Mouse (Mus musculus) MN1 (cell line): Measurements from ENCODE around the gene Nxn.

ENCODE experiments used
- DNase-seq: peaks from one replicate; pipeline ENCODE4 v3.0.0-alpha.2; 2016; ENCODE audit warnings: low spot score

The Nxn gene

GRCm38 (mm10) chr11:76363178-76363577, 35.8 kb downstream of the Nxn start:
- no peak for DNase-seq

DNA sequence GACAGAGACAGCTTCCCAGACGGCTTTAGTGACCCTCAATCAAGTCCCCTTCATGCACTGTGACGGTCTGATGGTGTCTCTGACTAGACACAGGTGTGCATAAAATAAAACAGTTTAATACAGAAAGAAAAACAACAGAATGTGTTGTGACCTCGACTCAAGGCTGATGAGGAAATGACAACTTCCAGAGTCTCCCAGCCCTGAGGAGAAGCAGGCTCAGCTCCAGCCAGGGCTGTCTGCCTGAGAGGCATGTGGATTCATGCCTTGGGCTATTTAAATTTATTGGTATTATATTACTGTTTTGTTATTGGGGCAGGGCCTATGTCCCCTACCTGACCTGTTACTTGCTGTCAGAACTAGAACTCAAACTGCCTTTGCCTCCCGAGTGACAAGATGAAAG, 37.5 kb downstream of the Nxn start:
- DNase-seq: no peak

DNA sequence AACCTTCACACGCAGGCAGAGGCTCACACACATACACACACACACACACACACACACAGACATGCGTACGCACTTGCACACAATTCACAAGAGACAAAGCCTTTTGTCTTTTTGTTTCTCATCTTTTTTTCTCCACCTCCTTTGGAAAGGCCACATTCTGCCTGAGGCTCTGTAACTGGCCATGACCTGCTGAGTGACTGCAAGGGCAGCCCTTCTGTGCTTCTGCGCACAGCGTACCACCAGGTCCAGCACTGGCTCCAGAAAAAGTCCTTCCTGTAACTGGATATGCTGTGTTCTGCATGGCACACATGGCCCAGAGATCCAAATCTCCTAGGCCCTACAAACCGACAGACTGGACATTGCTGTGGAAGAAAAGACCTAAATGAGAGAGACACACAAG, 38.7 kb downstream of the Nxn start:
- DNase-seq: no peak

- DNase-seq: no peak
Measured at GRCm38 (mm10) chr11:76358628-76359320, 40.2 kb downstream of the Nxn start.

GRCm38 (mm10) chr11:76357464-76357863, 41.5 kb downstream of the Nxn start:
- DNase-seq: no peak

DNA sequence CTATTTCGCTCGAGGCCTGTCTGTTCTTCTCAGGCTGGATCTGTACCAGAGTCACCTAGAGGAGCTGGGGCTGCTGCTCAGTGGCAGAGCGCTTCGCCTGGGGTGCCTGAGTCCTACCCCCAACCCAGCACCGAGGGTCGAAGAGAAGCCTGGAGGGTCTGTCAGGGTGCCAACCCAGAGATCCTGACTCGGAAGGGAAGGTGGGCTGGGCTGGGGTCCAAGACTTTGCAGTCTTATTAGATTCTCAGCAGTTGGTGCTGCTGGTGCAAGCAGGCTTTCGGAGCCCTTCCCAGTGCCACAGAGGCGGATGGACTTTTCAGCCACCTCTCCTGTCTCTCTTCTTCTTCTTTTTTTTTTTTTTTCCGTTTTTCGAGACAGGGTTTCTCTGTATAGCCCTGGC, 42.8 kb downstream of the Nxn start:
- DNase-seq: no peak

DNA sequence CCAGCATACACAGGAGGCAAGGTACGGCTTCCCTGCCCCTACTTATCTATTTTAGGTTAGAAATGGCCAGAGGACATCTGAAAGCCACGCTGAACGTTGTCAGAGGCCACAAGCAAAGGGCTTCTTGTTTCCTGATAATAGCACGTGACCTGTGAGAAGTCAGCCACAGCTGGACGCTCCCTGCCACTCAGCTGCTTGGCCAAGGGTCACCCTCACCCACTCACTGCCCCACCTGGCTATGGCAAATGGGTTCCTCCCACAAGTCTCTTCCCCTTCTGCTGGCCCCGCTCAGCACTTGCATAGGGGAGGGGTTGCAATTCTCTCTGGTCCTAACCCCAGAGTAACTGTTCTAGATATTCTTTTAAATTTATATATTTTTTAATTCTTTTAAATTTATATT, 43.5 kb downstream of the Nxn start:
- DNase-seq: no peak

DNA sequence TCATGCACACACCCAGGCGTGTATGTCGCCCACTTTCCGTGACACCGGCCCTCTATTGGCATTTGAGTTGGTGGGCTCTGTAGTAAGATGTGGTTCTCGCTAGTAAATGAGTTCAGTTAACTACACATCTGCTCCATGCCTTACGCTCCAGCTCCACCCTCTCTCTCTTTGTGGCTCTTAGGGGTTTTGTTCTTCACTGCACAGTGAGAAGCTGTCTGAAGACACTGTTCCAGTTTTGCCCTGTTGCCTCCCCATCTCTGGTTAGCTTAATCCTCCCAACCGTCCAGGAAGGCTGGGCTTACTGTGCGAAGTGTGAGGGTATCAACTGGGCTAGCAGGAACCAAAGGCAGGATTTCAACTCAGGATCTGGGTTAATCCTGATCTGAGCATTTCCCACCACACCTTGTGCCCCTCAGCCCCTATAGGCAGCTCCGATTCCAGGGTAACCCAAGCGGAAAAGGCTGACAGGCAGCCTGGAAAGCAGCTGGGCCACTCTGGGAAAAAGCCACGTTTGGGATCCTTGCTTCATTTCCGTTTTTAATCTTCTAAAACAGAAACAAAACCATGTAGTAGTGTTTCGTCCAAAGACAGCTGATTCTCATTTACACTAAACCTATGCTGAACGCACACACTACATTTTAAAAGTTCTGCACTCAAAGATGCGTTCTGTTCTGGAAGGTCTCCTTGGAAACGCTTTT, 45.9 kb downstream of the Nxn start:
- DNase-seq: no peak

DNA sequence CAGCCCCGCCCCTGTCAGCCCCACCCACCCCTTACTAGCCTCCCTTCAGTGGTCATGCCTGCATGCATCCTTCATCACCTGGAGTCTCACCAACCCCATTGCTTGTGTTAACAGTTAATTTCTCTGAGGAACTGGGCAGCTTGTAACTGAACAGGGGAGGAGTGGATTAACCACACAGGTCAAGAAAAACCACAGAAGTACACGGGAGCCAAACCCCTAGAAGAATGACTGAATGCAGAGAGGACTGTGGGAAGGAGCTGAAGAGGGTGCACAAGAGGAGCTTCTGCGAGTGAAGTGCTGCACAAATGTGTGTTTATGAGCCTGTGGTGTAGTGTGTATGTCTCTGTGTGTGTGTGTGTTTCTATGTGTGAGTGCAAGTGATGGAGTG, 47.3 kb downstream of the Nxn start:
- DNase-seq: no peak

DNA sequence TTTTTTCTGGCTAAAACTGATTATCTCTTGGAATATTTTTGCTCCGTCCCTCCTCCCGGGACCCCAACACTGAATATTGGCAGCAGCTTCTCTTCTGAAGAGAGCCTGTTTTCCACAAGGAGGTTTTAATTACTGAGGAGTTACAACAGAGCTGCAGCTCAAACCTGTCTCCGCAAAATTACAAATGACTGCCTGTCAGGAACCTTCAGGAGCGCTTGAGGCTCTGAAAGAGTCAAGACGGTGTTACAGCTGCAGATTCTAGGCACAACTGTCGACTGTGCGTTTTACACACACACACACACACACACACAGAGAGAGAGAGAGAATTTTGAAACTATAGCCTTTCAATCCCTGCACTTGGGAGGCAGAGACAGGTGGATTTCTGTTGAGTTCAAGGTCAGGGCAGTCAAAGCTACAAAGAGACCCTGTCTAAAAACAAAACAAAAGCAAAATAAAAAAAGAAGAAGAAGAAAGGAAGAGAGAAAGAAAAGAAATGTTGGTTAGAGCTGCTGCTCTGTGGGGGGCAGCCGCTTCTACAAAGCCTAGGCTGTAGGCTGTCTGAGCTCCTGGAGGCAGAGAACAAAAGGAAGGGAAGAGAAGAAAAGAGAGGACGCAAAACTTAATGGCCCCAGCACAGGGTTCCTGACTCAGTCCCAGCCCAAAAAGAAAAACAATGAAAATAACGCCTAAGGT, 47.9 kb downstream of the Nxn start:
- no peak for DNase-seq

- DNase-seq: no peak
Measured at GRCm38 (mm10) chr11:76349833-76350232, 49.1 kb downstream of the Nxn start.

GRCm38 (mm10) chr11:76347589-76347988, 51.4 kb downstream of the Nxn start:
- DNase-seq: no peak

GRCm38 (mm10) chr11:76343031-76343430, 55.9 kb downstream of the Nxn start:
- DNase-seq: no peak

DNA sequence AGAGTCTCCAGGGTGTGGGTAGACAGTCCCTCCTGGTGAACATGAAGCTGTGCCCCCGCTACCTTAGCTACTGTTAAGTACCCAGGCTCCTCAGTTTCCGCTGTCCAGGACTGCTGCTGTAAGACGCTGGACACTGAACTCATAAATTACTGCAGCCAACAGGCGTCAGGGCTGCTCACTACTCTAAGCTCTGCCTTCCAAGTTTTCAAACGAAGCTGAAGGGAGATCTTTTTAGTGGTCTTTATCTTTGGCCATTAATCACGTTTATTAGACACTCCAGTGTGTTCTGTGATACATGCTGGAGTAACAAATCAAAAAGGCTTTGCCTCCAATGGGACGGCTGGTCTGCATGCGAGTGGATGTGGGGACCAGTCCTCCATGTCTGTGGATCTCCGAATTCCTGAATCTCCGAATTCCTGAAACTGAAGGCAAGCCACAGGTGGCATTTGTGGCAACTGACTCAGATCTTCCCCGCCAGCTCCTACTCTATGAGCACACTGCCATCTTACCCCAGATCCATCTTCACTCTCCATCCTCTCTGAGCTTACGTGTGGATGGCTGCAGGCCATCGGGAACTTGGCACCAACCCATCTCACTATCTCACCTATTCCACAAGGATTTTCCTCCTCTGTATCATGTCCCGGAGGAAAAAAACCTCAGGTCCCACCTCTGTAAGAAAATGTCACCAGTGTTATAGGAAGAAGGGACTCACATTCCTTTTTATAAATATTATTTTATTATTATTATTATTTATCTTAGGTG, 56.9 kb downstream of the Nxn start:
- no peak for DNase-seq

GRCm38 (mm10) chr11:76341163-76341562, 57.8 kb downstream of the Nxn start:
- DNase-seq: no peak

- no peak for DNase-seq
Measured at GRCm38 (mm10) chr11:76339830-76340229, 59.1 kb downstream of the Nxn start.

- DNase-seq: no peak
Measured at GRCm38 (mm10) chr11:76339141-76339540, 59.8 kb downstream of the Nxn start.

DNA sequence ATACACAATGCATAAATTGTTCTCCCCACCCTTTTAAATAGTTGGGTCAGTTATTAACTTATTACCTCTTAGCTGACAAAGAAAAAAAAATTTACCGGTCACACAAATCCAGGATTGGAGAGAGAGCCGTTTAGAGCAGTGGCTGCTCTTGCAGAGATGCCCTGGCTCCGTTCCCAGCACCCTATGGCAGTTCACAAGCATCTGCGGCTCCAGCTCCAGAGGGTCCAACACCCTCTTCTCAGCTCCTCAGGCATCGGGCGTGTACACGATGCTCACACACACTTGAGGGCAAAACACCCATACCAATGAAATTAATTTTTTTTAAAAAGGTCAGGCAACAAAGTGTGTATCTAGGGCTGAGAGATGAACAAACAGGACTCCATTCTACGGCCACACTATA, 60.3 kb downstream of the Nxn start:
- no peak for DNase-seq

DNA sequence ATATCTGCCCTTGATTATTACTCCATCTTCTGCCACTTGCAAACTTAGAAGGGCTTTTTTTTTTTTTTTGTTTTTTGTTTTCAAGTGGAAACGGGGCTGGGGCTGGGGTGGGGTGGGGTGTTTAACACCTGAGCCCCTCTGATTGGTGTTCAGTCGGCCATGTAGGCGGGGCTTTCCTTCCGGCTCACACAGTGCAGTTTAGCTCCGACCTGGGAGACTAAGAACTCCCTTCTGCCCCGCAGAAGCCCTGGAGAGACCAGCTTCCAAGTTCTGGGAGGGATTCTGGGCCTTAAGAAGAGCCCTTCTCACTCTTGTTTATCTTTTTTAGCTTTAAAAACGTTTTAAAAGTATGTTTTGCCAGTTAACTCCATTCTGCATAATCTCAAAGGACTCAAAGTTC, 61.2 kb downstream of the Nxn start:
- DNase-seq: no peak

DNA sequence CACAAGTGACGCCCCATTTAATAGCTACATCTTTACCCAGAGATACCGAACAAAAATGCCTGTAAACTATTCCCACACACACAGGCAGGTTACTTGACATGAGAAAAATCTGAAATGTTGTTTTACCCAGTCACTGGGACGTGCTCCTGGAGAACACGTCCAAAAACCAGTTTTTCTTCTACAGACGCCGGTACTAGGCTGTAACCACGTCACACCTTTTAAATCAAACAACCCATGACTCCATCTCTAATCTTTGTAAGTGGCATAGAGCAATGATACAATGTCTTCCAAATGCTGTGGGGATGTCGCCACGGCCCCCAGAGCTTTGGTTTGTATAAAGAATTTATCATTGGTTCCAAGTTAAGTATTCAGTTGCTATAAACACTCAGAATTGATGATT, 61.7 kb downstream of the Nxn start:
- no peak for DNase-seq

DNA sequence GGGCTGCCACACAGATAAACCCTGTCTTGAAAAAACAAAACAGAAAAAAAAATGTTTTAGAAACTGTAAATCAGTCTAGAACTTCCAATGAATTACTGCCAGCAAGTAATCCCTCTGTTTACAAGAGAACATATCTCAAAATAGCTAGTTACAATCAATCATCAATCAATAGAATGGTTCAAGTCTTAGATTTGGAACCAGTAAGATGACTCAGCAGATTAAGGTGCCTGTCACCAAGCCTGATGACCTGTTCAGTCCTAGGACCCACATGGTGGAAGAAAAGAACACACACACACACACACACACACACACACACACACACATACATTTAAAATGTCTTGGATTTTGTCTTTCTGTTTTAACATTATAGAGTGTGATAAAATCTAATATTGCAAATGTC, 62.7 kb downstream of the Nxn start:
- no peak for DNase-seq

DNA sequence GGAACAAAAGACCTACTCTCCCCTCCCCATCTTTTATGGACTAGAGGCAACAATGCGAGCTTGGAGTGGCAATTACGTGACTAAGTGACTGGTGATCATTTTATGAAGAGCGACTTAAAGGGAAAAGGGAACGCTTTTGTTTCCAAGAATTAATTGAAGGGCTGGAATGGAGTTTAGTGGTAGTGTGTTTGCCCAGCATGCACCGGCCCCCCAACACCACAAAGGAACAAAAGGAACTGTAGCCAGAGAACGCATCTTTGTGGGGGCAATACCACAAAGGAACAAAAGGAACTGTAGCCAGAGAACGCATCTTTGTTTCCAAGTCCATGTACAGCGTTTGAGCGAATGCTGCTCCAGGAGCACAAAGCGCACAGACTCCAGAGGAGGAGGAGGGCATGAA, 64.0 kb downstream of the Nxn start:
- no peak for DNase-seq

GRCm38 (mm10) chr11:76332240-76332639, 66.7 kb downstream of the Nxn start:
- no peak for DNase-seq
